Mouse (Mus musculus) Muller cell, postnatal 12 days (primary cell): ENCODE data around the gene Slc45a3.
A peak's percentile ranks its signal among the peaks of the same experiment; 100 is the strongest.

Experiments used
- DNase-seq: peaks from one replicate; pipeline ENCODE4 v3.0.0-alpha.2; 2015; ENCODE audit errors: inconsistent ontology term

Gene Slc45a3

DNA sequence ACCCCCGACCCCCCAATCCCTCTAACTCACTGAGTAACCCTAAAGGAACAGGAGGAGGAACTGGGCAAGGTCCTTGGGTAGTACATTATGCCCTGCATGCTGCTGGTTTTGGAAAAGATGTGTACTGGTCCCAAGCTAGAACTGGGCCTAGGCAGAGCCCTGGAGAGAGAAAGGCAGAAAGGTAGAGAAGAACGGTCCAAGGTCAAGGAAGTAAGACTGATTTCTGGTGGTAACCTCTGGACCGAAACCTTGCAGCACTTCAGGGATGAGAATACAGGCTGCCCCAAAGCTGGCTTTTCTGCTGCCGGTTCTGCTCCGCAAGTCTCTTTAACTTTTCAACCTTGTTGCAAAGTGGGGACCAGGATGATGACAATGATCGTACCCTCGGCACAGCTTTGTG, 1.8 kb downstream of the Slc45a3 start:
- DNase-seq: no peak

DNA sequence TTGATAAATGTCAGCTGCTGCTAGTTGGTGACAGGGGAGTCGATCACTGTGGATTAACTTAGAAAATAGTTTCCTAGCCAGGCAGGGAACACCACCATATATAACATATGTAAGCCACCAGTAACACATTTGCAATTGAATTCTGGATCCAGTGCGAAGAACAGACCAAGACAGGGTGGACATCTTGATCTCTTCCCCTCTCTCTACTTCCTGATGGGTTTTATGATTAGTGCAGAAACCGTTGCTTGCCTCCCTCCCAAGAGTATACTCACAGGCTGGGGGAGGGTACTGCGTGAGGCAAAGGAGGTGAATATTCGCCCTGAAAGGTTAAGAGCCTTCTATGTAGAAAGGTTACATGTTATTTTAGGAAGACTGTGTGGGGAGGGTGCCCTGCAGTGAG, 3.1 kb downstream of the Slc45a3 start:
- DNase-seq: no peak

DNA sequence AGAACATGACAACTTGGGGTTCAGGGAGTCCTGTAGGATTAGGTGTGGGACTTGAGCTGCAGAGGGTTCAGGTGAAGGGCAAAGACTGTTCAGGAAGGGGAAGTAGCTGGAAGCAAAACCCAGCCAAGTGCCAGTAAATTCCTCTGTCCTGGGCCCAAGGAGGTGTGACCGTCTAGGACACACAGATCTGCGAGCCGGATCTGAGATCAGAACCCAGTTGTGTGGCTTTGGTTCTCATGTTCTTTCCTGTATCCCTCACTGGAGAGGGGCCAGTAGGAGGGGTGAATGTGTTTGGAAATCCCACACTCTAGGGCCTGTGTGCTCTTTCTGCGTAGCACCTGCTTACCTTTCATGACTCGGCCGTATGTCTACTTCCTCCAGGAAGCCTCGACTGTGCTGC, 4.6 kb downstream of the Slc45a3 start:
- DNase-seq: no peak

- DNase-seq: no peak
These were observed 5.8 kb downstream of the Slc45a3 start for GRCm38 (mm10) chr1:131968556-131968955.

GRCm38 (mm10) chr1:131968983-131969382, 6.2 kb downstream of the Slc45a3 start:
- no peak for DNase-seq

DNA sequence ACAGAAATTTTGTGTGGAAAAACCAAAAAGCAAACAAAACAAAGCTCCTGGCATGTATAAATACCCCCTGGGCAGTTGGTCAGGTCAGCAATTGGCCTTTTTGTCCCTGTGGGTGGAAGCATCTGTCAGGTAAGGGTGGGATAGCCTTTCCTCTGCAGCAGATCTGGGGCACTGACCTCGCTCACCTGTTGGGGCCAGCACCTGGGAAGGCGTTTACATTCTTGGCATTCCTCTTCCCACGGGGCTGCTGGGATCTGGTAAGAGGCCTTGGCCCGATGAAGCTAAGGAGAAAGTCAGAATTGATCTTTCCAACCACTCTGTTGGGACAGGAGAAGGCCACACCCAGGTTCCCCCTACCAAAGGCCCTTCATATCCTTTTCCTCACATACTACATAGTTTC, 7.1 kb downstream of the Slc45a3 start:
- DNase-seq: no peak

DNA sequence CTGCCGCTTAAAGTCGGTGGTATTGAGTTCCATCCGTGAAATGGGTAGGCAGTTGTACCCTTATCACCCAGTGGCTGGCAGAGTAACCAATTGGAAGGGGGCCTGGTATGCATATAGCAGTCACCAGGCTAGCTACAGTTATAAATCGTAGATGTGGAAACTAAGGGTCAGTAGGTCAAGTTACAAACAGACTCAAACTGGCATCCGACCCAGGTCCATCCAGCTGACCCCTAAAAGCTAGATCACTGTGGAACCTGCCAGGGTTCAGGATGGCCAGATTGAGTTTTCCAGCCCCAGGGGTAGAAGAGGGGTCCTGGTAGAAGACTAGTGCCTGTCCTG, 7.5 kb downstream of the Slc45a3 start:
- no peak for DNase-seq

- DNase-seq: no peak
These were observed 8.1 kb downstream of the Slc45a3 start for GRCm38 (mm10) chr1:131970661-131971520.

- DNase-seq: no peak
These were observed 9.2 kb downstream of the Slc45a3 start for GRCm38 (mm10) chr1:131971771-131972497.

DNA sequence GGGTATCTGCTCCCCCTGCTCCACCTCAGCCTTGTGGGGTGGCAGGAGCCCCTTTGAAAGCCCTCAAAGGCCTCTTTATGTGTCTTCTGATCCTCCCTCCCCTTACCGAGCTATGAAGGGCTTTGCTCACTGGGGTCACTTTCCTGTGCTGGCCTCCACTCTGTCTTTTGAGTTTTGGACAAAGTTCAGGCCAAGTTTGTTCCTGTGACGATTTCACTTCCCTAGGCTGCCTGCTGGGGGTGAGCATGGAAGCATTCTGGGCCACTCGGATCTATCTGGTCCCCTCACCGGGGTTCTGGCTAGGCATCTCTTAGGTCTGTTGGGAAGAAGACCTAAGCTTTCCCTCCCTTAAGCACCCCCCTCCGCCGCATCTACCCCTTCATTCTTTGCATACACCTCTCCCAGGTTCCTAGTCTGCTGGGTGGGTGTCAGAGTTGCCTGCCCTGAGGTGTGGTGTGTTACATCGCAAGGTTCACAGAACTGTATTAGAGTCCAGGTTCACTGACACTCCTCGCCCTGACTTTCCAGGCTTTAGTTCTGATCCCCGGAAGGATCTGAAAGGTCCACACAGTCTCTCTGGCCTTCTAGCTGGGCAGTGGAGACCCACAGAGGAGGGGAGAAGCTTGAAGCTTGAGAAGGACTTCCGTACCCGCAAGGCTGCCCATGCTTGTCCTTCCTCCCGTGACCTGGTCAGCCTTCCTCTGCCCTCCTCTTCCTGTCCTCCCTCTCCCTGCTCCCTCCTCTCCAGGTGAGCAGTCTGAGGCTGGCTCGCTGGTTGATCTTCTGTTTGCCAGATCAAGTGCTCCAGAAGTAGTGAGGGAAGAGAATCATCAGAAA, 9.9 kb downstream of the Slc45a3 start:
- no peak for DNase-seq

DNA sequence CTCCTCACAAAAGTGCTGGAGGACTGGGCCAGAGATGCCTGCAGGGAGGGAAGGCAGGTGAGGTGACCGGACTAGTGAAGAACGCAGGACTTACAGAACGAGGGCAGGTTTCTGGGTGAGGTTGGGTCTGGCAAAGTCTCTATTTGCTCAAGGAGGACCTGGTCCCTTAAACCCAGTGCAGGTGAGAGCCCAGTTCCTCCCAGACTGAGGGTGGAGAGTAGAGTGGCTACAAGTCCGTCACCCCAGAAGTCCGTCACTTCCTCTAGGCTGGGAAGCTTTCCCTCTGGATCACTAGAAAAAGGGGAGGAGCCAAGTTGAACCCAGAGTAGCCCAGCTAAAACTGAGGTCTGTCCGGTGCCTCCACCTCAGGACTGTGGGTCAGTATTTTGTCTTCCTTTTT, 11.2 kb downstream of the Slc45a3 start:
- DNase-seq: no peak

- DNase-seq: no peak
These were observed 14.1 kb downstream of the Slc45a3 start for GRCm38 (mm10) chr1:131976886-131977285.

GRCm38 (mm10) chr1:131980471-131980870, 17.7 kb downstream of the Slc45a3 start:
- DNase-seq: no peak

- peak; percentile 42 for DNase-seq
These were observed 18.7 kb downstream of the Slc45a3 start for GRCm38 (mm10) chr1:131981378-131982013.

- peak; percentile 74 for DNase-seq
These were observed 20.1 kb downstream of the Slc45a3 start for GRCm38 (mm10) chr1:131982907-131983306.

DNA sequence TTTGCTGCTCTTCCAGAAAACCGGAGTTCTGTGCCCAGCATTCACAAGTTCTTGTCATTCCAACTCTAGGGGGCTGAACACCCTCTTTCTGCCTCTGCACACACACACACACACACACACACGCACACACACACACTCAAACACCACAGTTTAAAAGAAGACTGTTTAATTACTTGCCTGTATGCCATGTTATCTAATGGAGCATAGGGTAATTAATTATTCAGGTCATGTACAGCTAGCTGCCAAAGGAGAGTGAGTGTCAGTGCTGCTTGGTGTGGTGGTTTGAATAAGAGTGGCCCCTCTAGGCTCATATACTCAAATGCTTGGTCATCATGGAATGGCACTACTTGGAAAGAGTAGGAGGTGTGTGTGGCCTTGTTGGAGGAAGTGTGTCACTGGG, 21.0 kb downstream of the Slc45a3 start:
- peak; percentile 81 for DNase-seq

GRCm38 (mm10) chr1:131987432-131987831, 24.7 kb downstream of the Slc45a3 start:
- DNase-seq: no peak

DNA sequence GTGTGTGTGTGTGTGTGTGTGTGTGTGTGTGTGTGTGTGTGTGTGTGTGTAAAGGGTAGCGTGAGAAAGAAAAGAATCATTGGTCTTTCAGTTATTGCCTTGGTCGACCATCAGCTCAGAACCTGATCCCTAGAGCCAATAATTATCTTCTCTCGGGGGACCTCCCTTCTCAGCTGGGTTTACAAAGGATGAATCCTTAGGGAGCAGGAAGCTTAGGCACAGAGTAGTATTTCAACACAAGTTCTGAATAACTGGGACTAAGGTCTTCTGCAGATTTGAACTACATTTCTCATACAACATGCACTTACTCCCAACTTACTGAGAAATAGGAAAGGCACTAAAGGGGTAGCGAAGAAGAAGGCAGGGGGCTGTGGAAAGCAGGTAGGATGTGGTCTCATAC, 26.7 kb downstream of the Slc45a3 start:
- no peak for DNase-seq

GRCm38 (mm10) chr1:131990083-131990760, 27.5 kb downstream of the Slc45a3 start:
- no peak for DNase-seq

- no peak for DNase-seq
These were observed 29.8 kb downstream of the Slc45a3 start for GRCm38 (mm10) chr1:131992561-131993001.
